Mouse (Mus musculus): Measurements from ENCODE around the gene B4gat1. TPM values are rescaled to one million over a fixed set of nuclear protein-coding genes. Genes with fewer than 3 reads are reported as not detected.

B4gat1 gene
- total and polyA plus RNA-seq, 2 experiments = 11.8 to 20.1 TPM

GRCm38 (mm10) chr19:5037678-5038571 is 701 bp upstream of the B4gat1 start:
- Histone ChIP-seq H3K27me3 (ENCODE audit: control insufficient read depth, insufficient read depth, low read length) (no peaks in the 10 kb centered on the region), H3K27ac (replicated peaks; ENCODE audit: insufficient read depth, low read depth, low read length) (no peak overlapping the region), H3K36me3 (ENCODE audit: control insufficient read depth, insufficient read depth, low read length) (no peaks in the 10 kb centered on the region), H3K79me2 (ENCODE audit: control insufficient read depth, insufficient read depth, low read length) (peaks cover 9% of the 10 kb centered on the region; the same call in 1 of the 2 replicates), H3K4me1 (ENCODE audit: control insufficient read depth, insufficient read depth, low read length) (peaks cover 13% of the 10 kb centered on the region), H3K4me3 (ENCODE audit: insufficient read depth, low read depth, low read length) (peak overlapping the region; percentile 85), H3K9ac (ENCODE audit: low read depth, low read length) (peak overlapping the region; percentile 19; the same call in 1 of the 2 replicates)
- no peak for TF ChIP-seq CTCF (IDR thresholded peaks at IDR 0.05; ENCODE audit: low read depth, low read length)
- TF ChIP-seq POLR2A (IDR thresholded peaks at IDR 0.05; ENCODE audit: extremely low read depth, insufficient read depth, low read length) = no peak
- peak; percentile 51 for DNase-seq (ENCODE audit: extremely low read depth, low read depth, low spot score)
- 3% methylated on average over 32 of the region's 32 CpGs for WGBS

DNA sequence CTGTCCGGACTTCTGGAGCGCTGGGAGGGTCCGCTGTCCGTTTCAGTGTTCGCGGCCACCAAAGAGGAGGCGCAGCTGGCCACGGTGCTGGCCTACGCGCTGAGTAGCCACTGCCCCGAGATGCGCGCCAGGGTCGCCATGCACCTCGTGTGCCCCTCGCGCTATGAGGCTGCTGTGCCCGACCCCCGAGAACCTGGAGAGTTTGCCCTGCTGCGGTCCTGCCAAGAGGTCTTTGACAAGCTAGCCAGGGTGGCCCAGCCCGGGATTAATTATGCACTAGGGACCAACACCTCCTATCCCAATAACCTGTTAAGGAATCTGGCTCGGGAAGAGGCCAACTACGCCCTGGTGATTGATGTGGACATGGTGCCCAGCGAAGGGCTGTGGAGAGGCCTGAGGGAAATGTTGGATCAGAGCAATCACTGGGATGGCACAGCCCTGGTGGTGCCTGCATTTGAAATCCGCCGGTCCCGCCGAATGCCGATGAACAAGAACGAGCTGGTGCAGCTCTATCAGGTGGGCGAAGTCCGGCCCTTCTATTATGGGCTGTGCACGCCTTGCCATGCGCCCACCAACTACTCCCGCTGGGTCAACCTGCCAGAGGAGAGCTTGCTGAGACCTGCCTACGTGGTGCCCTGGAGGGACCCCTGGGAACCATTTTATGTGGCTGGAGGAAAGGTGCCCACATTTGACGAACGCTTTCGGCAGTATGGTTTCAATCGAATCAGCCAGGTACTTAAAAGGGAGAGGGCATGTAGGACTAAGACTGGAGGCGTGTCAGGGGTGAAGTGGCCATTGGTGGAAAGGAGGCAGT is 882 bp downstream of the B4gat1 start:
- no peak for DNase-seq (ENCODE audit: extremely low read depth, low read depth, low spot score)
- Histone ChIP-seq H3K4me3 (ENCODE audit: insufficient read depth, low read depth, low read length) (peak overlapping the region; percentile 85), H3K27me3 (ENCODE audit: control insufficient read depth, insufficient read depth, low read length) (no peaks in the 10 kb centered on the region), H3K9ac (ENCODE audit: low read depth, low read length) (peak overlapping the region; percentile 91), H3K4me1 (ENCODE audit: control insufficient read depth, insufficient read depth, low read length) (peaks cover 13% of the 10 kb centered on the region), H3K79me2 (ENCODE audit: control insufficient read depth, insufficient read depth, low read length) (peaks cover 9% of the 10 kb centered on the region; the same call in 1 of the 2 replicates), H3K36me3 (ENCODE audit: control insufficient read depth, insufficient read depth, low read length) (no peaks in the 10 kb centered on the region), H3K27ac (replicated peaks; ENCODE audit: insufficient read depth, low read depth, low read length) (no peak overlapping the region)
- WGBS = 19% methylated on average over 41 of the region's 41 CpGs
- TF ChIP-seq POLR2A (IDR thresholded peaks at IDR 0.05; ENCODE audit: extremely low read depth, insufficient read depth, low read length) (no peak), CTCF (IDR thresholded peaks at IDR 0.05; ENCODE audit: low read depth, low read length) (no peak)

DNA sequence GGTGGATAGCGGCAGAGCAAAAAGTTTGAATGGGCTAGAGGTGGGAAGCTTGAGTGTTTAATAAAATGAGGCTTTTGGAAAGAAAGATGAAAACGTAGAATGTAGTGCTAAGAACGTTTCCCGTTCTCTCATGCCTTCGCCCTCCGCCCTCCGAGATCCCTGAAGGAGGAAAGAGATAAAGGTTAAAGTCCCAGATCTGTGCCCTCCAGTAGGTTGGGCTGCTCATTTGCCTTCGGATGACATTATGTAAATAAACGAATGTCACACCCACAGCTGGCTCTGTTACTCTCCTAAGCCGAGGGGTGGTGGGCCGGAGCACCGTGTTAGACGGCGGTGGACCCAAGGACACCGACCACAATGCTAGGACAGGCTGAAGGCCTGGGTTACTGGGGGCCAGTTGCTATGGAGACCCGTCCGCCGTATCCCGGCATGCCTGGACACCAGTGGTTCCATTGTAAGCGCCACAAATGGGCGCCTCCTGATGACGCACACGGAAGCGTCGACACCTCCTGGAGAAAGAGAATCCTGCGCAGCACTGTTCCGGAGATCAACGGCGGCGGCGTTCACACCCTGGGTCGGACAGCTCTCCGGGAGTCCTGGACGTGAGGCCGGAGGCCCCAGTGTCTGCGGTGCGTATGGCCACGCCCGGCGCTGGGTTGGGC is 2.4 kb downstream of the B4gat1 start, which contains the start of gene Brms1:
TSS of gene Brms1 (plus strand) at position 493 of the 662 bp plus-strand sequence.
- H3K36me3 ChIP-seq (ENCODE audit: control insufficient read depth, insufficient read depth, low read length) = no peaks in the 10 kb centered on the region
- H3K4me3 ChIP-seq (ENCODE audit: insufficient read depth, low read depth, low read length) = peak within 1 kb of the TSS; percentile 89
- DNase-seq (ENCODE audit: extremely low read depth, low read depth, low spot score) = peak; percentile 85
- H3K27me3 ChIP-seq (ENCODE audit: control insufficient read depth, insufficient read depth, low read length) = no peaks in the 10 kb centered on the region
- H3K79me2 ChIP-seq (ENCODE audit: control insufficient read depth, insufficient read depth, low read length) = peaks cover 9% of the 10 kb centered on the region; the same call in 1 of the 2 replicates
- H3K9ac ChIP-seq (ENCODE audit: low read depth, low read length) = peak within 1 kb of the TSS; percentile 93
- 0 out of 2 replicates have a peak, but pooled peaks have one; percentile 42 for TF ChIP-seq POLR2A (IDR thresholded peaks at IDR 0.05; ENCODE audit: extremely low read depth, insufficient read depth, low read length)
- TF ChIP-seq CTCF (IDR thresholded peaks at IDR 0.05; ENCODE audit: low read depth, low read length) = no peak
- peaks cover 13% of the 10 kb centered on the region for H3K4me1 ChIP-seq (ENCODE audit: control insufficient read depth, insufficient read depth, low read length)
- H3K27ac ChIP-seq (replicated peaks; ENCODE audit: insufficient read depth, low read depth, low read length) = peak within 1 kb of the TSS; percentile 69
- WGBS = 2% methylated on average over 40 of the region's 40 CpGs

DNA sequence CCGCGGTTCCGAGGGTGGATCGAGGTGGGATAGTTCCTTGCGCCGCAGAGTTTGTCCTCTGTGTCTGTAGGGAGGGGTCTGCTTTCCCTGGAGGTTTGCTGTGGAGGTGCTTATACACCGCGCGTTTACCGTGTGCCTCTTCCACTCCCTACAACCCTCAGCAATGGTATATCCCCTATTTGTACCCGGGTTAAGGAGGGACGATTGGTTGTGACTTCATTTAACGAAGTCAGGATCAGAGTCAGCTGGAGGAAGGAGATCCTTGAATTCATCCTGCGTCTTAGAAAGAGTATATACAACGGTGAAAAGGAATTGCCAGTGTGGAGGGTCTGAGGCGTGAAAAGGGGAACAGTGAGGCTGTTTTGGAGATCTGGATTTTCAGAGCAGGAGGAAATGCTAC is 3.0 kb downstream of the B4gat1 start:
- no peaks in the 10 kb centered on the region; the same call in 1 of the 2 replicates for H3K36me3 ChIP-seq (ENCODE audit: control insufficient read depth, insufficient read depth, low read length)
- peak overlapping the region; percentile 32 for H3K27ac ChIP-seq (replicated peaks; ENCODE audit: insufficient read depth, low read depth, low read length)
- H3K4me1 ChIP-seq (ENCODE audit: control insufficient read depth, insufficient read depth, low read length) = peaks cover 13% of the 10 kb centered on the region
- WGBS = 2% methylated on average over 16 of the region's 16 CpGs
- DNase-seq (ENCODE audit: extremely low read depth, low read depth, low spot score) = no peak
- H3K9ac ChIP-seq (ENCODE audit: low read depth, low read length) = peak overlapping the region; percentile 93
- H3K79me2 ChIP-seq (ENCODE audit: control insufficient read depth, insufficient read depth, low read length) = peaks cover 9% of the 10 kb centered on the region; the same call in 1 of the 2 replicates
- peak overlapping the region; percentile 89 for H3K4me3 ChIP-seq (ENCODE audit: insufficient read depth, low read depth, low read length)
- no peak for TF ChIP-seq CTCF (IDR thresholded peaks at IDR 0.05; ENCODE audit: low read depth, low read length)
- TF ChIP-seq POLR2A (IDR thresholded peaks at IDR 0.05; ENCODE audit: extremely low read depth, insufficient read depth, low read length) = no peak
- H3K27me3 ChIP-seq (ENCODE audit: control insufficient read depth, insufficient read depth, low read length) = no peaks in the 10 kb centered on the region

- no peak for TF ChIP-seq POLR2A (IDR thresholded peaks at IDR 0.05; ENCODE audit: extremely low read depth, insufficient read depth, low read length)
- no peak for TF ChIP-seq CTCF (IDR thresholded peaks at IDR 0.05; ENCODE audit: low read depth, low read length)
- 67% methylated on average over 4 of the region's 4 CpGs for WGBS
- Histone ChIP-seq H3K27ac (replicated peaks; ENCODE audit: insufficient read depth, low read depth, low read length) (no peak overlapping the region), H3K4me3 (ENCODE audit: insufficient read depth, low read depth, low read length) (no peak overlapping the region), H3K36me3 (ENCODE audit: control insufficient read depth, insufficient read depth, low read length) (peaks cover 2% of the 10 kb centered on the region; the same call in 1 of the 2 replicates), H3K27me3 (ENCODE audit: control insufficient read depth, insufficient read depth, low read length) (no peaks in the 10 kb centered on the region), H3K79me2 (ENCODE audit: control insufficient read depth, insufficient read depth, low read length) (no peaks in the 10 kb centered on the region), H3K4me1 (ENCODE audit: control insufficient read depth, insufficient read depth, low read length) (peaks cover 4% of the 10 kb centered on the region; the same call in 1 of the 2 replicates), H3K9ac (ENCODE audit: low read depth, low read length) (no peak overlapping the region)
- no peak for DNase-seq (ENCODE audit: extremely low read depth, low read depth, low spot score)
Observed at GRCm38 (mm10) chr19:5045531-5045930, 6.9 kb downstream of the B4gat1 start.
